Mouse (Mus musculus) adrenal gland, postnatal 36 days (tissue): Measurements from ENCODE around the gene Tmem167b. TPM values are rescaled to one million over a fixed set of nuclear protein-coding genes. Genes with fewer than 3 reads are reported as not detected.
"Not testable (repeated sequence)": the region's sequence is repeated elsewhere in the genome, so short reads cannot be mapped to it uniquely, and the experiment has no call there.

Source experiments
- DNase-seq, 2 experiments: peaks; one replicate each; pipeline ENCODE4 v3.0.0; 2021; ENCODE audit warnings: mixed read lengths in 1 of 2
- long read RNA-seq, 2 experiments: library from polyadenylated mRNA; stranded (forward); transcript quantifications; one replicate each; pipeline ENCODE4 v2.0.0; 2021; ENCODE audit warnings: borderline sequencing depth in 2 of 2
- total RNA-seq, 2 experiments: library from RNA; stranded (reverse); gene quantifications; 2 replicates each; pipeline ENCODE4 v1.2.3; 2021

The Tmem167b gene
- 10 to 100 TPM; 55.1 to 65.9 TPM for total RNA-seq
- long read RNA-seq, experiment 1, transcript Tmem167b-201 (3 exons, 2,864 nt), result major isoform, 68 of 84 reads
- long read RNA-seq, experiment 1, partial matches to known transcripts, result 2 of 84 reads
- long read RNA-seq, experiment 1, other reads (novel, unspliced or antisense), result 11 of 84 reads
- long read RNA-seq, experiment 2, transcript Tmem167b-201 (3 exons, 2,864 nt), result major isoform, 22 of 28 reads
- long read RNA-seq, experiment 2, partial matches to known transcripts, result 0 of 28 reads
- long read RNA-seq, experiment 2, other reads (novel, unspliced or antisense), result 3 of 28 reads

DNA sequence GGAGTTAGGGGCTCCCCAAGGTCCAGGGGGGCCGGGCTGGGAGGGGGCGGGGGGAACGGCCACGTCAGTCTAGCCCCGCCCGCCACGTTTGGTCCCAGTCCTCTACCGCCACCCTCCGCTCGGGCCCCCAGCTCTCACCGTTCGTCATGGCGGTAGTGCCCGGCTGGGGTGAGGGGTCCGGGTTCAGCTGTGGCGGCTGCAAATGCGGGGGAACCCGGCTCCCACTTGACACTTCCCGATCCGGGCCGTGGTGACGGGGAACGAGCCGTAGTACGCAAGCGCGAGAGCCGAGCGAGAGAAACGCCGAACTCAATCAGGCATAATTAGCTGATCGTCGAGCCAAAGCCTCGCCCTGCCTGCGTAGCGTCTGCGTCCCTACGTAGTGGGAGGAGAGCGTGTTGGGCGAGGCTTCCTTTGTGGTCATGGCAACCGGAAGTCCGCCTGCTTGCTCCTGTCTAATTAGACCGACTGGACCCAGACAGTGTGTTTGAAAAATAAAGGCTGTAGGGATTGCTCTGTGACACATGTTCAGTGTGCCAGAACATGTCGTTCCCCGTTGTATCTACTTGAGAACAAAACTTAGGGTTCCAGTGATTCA lies at the start of gene Tmem167b:
Tmem167b (minus strand) TSS at position 334 of the 598 bp plus-strand sequence.
- DNase-seq, result peak; percentile 96

DNA sequence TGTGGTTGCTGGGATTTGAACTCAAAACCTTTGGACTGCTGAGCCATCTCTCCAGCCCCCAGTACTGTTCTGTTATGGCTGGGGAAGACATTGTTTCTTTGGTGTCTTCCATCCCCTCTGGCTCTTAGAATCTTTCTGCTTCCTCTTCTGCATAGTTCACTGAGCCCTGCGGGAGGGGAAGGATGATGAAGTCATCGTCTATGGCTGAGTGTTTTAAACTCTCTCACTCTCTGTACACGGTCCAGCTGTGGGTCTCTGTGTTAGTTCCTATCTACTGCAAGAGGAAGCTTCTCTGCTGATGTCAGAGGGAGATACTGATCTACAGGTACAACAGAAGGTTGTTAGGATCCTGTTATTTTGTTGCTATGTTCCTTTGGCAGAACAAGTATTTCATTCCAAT lies 46.6 kb upstream of the Tmem167b start:
- DNase-seq, result peak in 1 of 2 experiments; percentile 2

DNA sequence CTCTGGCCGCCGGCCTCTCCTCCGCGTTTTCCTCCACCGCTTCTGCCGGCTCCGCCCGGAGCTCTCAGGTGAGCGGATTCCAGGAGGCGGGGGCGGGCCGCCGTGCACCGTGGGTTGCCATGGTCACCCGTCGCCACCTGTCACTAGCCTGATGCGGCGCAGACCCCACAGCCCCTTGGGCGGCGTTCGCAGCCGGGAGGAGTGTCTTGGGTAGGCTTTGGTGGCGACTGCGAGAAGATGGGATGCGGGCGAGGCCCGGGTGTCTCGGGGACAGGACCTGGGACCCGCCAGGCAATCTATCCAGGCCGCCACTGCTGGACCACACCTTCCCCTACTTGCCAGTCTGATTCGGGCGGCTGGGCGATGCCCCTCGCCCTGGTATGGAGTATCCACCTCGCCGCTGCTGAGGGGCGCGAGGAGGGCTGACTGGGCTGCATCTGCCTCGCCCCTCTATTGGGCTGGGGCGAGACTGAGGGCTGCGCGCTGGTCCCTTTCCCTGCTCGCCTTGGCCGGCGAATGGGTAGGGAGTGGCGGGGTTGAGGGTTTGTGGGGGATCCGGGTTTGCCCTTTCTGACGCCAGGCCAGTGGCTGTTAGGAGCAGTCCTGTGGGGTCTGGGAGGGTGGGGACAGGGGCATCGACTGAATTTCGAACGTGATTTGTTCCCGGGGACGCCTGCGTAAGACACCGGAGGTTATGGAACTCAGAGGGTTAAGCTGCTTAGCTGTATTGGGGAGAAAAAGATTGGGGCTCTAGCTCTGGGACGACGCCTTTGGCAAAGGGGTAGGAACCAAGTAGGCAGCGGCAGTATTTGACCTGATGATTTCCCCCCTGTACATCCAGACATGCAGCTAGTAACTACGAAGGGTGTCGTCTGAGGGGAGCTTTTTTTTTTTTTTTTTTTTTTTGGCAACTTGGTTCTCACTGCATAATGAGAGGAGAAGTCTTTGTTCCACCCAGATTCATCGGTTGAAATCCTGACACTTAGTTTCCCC lies 29.6 kb upstream of the Tmem167b start:
- peak in 1 of 2 experiments; percentile 29 for DNase-seq

DNA sequence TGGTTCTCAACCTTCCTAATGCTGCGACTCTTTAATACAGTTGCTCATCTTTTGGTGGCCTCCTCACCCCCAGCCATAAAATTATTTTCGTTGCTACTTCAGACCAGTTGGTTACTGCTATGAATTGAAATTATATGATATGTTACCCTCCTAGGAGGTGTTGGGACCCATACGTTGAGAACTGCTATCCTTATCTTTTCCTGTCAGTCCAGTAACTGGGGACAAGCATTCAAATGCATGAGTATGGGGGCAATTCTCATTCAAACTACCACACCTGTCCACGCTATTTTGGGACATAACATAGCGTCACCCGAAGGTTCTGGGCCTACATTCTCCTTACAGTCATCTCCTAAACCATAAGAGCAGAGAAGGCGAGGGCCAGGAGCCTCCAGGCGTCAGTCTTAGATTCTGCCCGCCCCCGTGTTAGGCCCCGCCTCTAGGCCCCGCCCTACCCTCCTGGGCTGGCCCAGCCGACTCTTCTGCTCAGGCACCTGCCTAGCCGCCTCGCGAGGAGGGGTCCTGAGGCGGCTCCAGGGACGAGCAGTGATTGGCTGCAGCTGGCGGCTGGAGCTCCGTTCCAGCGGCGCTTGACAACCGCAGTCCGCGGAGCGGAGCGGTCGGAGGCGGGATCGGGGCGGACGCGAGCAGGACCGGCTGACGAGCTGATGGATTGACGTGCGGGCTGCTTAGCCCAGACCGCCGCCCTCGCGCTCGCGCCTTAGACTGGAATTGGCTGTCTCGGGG lies 28.7 kb upstream of the Tmem167b start, which contains the start of gene Wdr47:
Wdr47 (plus strand) TSS at position 494 of the 744 bp plus-strand sequence.
- peak; percentile 97 to 99 for DNase-seq

DNA sequence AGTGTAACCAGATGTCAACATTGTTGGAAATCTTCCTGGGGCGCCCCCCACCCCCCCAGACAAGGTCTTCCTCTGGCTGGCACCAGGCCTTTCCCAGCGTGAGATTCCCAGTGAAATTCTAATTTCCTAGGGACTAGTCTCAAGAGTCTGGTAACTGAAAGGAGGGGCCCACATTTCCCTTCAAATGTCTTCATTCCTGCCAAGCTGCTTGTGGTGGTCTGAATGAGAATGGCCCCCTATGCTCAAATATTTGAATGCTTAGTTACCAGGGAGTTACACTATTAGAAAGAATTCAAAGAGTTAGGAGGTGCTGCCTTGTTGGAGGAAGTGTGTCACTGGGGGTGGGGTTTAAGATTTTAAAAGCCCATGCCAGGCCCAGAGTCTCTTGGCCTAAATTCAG lies 26.2 kb upstream of the Tmem167b start:
- no peak for DNase-seq

DNA sequence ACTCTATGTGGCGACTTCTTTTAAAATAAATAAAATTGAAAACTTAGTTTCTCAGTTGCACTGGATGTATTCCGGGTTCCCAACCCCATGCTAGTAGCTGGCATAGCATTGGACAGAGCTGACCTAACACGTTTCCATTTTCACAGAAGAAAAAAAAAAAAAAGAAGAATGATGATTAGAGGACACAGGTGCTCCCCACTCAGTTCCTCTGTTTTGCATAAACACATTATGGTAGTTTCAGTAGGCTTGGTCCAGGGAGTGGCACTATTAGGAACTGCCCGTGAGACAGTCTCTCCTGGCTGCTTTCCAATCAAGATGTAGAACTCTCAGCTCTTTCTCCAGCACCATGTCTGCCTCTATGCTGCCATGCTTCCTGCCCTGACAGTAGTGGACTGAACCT lies 22.3 kb upstream of the Tmem167b start:
- no peak for DNase-seq

DNA sequence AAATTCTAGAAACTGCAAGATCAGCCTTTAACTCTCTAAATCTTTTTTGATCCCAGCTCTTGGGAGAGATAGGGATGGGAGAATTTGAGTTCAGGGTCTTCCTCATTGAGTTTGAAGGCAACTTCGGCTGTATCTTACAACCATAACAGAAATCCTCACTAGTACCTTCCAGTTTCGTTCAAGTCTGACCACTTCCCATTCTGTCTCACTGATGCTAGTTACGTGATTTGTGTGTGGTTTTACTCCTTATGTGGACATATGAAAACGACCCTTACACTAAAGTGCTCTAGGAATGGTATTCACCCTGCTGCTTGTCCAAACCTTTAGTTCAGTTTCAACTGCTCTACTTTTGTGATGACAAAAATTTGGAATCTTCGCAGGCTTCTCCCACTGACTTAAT lies 11.8 kb upstream of the Tmem167b start:
- DNase-seq, result no peak

DNA sequence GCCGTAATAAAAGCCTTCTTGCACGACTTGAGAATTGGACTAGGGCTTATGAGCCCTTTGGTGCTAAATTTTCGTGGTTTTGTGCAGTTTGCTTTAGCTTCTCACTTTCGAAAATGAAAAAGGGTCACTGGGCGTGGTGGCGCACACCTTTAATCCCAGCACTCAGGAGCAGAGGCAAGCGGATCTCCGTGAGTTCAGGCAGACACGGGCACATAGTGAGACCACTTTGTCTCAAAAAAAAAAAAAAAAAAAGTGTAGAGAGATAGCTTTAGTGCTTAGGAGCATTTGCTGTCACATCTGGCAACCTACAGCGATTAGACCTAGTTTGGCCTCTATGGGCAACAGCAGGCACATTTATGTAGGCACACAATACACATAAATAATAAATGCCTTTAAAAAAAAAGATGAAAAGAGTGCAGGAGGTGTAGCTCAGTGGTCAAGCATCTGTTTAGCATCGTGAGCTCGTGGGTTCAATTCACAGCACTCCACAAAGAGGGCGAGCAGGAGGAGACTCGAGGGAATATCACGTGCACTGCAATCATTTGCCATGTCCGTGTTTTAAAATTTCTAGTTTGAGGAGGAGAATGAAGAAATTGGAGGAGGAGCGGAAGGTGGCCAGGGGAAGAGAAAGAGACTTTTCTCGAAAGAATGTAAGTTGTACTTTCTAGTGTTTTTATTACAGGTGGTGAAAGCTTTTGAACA lies 10.2 kb upstream of the Tmem167b start:
- DNase-seq, result no peak

DNA sequence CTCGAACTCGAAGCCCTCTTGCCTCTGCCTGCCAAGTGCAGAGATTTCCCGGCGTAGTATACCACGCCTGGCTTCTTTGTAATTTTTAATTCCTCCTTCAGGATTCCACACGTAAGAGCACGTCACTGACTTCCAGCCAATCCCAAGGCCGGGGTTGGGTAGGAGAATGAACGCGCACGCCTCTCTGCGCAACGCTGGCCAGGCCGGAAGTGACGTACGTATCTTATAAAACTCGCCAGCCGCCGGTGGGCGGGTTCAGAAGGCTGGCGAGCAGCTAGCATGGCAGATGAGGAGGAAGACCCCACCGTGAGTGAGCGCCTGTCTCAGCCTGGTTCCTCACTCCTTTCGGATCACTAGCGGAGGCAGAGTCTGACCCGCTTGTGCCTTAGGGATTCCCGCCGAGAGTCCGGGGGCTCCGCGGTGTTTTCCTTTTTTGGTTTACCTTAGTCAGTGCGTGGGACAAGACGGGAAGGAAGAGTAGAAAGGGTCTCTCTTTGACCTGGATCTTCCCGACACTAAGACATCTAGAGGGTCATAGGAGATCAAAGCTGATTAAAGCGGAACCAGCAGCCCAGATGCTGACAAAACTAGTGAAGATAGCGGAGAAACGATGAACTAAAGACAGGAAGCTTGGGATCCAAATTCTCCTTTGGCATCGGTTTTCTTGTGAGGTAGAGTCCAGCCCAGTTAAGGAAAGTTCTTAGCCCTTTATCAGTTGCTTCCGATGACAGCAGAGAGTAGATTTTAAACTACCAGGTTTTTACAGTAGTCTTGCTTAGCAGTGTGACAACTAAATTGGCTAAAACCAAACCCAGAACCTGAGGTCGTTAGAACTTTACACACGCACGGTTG lies 9.4 kb upstream of the Tmem167b start, which contains the start of gene Taf13:
Taf13 (plus strand) TSS at position 256 of the 852 bp plus-strand sequence.
- peak; percentile 96 to 97 for DNase-seq

DNA sequence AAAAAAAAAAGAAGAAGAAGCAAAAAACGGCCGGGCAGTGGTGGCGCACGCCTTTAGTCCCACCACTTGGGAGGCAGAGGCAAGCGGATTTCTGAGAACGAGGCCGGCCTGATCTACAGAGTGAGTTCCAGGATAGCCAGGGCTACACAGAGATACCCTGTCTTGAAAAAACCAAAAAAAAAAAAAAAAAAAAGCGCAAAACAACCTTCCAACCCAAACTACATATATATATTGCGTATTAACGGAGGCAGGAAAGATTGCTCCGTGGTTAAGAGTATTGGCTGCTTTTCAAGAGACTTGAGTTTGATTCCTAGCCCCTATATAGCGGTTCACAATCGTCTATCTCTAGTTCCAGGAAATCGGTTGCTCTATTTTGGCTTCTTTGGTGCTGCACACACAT lies 8.5 kb upstream of the Tmem167b start:
- DNase-seq, result no peak

DNA sequence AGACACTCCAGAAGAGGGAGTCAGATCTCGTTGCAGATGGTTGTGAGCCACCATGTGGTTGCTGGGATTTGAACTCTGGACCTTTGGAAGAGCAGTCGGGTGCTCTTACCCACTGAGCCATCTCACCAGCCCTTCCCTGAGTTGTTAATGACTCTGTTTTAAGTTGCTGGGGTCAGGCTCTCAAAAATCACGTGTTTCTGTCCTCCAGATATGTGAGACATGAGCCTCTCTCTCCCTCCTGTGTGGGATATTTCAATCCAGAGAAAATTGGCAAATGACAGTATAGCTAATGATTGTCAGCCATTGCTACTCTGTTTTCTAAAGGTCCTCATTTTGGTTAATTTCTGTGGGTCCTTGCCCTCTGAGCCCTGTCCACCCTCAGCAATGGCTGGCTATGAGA lies 7.4 kb upstream of the Tmem167b start:
- DNase-seq, result not testable (repeated sequence)

DNA sequence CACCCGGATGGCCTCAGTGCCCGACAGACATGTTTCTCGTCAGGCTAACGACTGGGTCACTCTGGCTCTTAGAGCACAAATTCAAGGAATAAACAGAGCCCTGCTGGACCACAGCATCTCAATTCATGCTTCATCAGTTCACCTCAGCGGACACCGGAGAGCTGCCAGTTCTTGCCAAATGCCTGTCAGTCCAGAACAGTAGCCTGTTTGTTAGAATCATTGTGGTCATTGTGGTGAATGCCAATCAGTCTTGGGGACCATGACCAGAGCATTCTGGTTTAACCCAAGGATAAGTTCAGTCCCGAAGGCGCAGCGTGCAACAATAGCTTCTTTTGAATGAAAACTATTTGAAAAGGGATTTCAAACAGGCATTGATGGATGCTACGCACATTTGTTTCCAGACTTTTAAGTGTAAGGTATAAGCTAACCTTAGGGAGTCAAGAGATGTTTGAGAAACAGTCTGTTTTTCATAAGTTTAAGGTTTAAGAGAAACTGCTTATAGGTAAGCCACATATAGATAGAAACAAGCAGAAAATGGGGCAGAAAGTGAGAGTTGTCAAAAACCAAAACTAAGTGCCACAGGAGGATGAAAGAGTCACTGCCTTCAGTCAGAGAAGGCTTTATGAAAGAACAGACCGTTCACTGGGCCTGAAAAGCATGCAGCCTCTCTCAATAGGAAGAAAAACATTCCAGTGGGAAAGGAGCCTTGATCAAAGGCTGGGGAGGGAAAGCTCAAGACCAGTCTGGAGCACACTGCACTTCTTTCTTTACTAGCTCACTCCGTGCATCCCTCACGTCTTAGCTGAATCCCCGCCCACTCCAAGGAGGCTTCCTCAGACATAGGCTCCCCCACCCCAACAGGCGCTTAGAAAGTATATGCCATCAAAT lies 6.0 kb upstream of the Tmem167b start:
- no peak for DNase-seq

DNA sequence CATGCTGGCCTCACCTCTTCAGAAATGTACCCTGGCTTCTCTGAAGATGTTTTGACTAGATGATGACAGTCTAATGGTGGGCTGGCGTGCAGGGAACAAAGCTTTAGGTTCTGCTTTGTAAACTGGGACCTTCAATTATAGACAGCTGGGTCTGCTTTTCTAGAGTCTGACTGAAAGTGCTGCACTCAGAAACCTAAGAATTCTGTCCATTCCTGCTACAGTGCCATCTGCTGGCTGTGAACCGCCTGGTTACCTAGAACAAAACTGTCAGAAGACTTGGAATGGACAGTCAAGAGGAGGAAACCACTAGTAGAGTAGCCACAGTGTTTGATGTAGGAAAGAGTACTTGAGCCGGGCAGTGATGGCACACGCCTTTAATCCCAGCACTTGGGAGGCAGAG lies 1.0 kb upstream of the Tmem167b start:
- DNase-seq, result peak; percentile 79 to 86

DNA sequence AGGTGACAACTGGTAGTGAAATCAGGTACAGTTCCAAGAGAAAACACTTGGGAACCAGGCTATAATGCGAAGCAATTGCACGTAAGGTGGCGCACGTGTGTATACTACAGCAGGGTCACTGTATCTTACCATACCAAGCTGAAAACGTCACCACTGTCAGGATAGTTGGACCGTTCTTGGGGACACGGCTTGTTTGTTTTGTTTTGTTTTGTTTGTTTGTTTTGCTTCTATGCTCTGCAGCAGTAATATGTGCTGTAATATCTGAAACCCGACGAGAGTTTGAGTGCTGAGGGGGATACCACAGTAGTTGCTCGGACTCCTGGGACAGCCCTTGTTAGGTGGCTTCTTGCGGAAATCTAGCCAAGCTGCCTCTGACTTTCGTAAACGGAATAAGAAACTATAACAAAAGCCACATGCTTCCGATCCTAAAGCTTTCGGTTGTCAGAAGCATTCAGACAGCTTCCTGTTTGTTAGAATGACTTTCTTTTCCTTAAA lies 558 bp upstream of the Tmem167b start:
- DNase-seq, result peak; percentile 8 to 23

DNA sequence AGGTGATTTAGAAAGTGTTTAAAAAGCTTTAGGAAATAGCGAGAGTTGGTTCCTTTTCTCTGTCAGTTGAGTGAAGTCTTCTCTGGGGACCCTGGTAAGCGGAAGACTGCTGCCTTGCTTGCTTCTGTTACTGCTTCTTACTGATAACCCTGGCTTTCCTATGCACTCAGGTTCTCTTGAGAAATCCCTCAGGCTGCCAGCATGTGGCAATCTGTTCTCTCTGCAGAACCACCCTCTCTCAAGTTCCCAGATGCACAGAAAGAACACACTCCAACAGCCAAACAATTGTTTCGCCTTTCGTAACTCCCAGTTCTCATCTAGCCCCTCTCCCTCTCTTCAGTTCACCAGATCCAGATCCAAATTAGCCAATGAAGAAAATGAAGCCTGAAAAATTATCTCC lies 4.4 kb downstream of the Tmem167b start:
- no peak for DNase-seq

DNA sequence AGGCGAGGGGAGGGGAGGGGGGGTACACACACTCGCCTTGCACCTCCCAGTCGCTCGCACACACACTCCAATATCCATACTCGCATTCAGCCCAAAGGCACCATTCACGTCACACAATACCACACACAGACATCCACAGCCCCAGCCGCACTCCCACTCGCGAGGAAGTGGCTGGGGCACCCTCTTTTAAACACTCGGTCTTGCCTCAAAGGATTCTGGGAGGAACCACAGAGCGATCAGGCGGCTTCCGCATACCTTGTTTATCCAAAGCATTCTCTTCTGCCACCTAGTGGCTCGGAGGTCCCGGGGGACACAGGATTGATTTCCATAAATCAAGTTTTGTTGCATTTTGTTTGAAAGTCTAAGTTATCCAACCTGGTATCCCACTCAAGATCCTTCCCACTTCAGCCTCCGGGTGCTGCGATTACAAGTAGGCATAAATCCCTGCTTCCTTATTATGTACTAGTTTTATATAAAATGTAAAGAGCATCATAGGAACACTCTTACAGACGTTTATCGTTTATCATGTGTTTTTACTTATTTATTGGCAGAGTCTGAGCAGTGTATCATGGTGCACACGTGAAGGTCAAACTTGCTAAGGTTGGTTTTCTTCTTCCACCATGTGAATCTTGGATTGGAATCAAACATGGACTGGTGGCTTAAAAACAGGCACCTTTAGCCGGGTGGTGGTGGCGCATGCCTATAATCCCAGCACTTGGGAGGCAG lies 7.5 kb downstream of the Tmem167b start:
- DNase-seq, result peak; percentile 92 to 94

DNA sequence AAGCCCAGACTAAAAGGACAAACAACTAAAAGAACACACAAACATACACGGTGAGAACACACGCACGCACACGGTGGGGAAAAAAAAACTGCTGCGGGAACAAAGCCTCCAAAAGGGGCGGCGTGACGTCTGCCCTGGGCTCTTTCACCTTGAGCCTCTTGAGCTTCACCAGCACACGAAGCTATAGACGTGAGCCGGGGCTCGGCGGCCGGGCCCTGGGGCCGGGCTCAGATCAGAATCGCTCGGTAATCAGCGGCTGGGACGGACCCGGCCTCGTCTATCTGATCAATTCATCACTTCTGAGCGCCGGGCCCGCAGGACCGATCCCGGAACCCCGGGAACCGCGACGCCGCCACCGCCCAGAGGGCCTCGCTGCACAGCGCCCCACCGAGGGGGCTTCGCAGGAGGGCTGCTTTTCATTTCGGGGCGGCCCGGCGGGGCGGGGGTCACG lies 8.1 kb downstream of the Tmem167b start:
- peak; percentile 37 to 59 for DNase-seq

DNA sequence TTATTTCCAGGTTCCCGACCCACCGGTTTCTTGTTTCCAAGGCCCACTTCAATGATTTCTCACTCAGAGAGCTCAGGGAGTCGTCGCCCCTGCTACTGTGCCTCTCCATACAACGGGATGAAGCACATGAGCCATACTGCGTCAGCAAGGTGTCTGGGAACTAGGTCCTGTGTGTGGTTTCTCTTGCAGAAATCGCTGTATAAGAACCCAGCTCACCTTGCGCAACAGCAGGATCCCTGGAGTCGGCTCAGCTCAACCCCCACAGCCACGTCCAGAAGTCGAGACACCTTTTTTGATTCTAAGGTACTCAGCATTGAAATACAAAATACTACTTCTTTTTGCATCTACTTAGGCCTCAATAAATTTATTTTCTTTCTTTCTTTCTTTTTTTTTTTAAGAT lies 20.0 kb downstream of the Tmem167b start:
- DNase-seq, result no peak
